Mouse (Mus musculus) myocyte (in vitro differentiated cells): ENCODE measurements around the gene Hspa1b.

ENCODE experiments used
- MAX ChIP-seq: IDR thresholded peaks from one replicate; pipeline ENCODE4 v1.6.1; 2011; ENCODE audit warnings: low read depth, mild to moderate bottlenecking, control low read depth
- MYOG ChIP-seq, 3 experiments: IDR thresholded peaks; one replicate each; pipeline ENCODE4 v1.6.1; 2011; ENCODE audit warnings: control low read depth in 2 of 3, low read depth in 2 of 3, mild to moderate bottlenecking in 2 of 3; ENCODE audit not compliant: insufficient read length in 2 of 3, control insufficient read depth in 1 of 3, insufficient read depth in 1 of 3
- POLR2A ChIP-seq: IDR thresholded peaks from one replicate; pipeline ENCODE4 v1.6.1; 2011; ENCODE audit warnings: low read depth, mild to moderate bottlenecking, control low read depth, moderate library complexity; ENCODE audit not compliant: insufficient read length
- POLR2AphosphoS2 ChIP-seq: IDR thresholded peaks from one replicate; pipeline ENCODE4 v1.6.1; 2011; ENCODE audit warnings: low read depth, control low read depth; ENCODE audit not compliant: insufficient read length

DNA sequence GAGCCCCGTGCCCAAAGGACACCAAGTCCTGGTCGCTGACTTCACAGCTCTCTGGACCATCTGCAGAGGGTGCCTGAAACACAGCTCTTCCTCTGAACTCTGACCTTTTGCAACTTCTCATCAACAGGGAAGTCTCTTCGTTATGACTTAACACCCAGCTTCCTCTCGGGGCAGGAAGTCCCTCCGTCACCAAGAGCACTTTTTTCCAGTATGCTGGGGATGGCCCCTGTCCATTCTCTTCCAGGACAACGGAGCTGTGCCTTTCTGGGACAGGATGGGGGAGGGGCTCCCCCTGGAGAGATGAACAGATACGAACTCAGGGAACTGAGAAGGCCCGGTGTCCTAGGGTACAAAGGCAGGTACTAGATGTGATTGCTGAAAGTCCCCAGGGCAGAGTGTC is 24.2 kb downstream of the Hspa1b start:
- TF ChIP-seq MYOG (IDR thresholded peaks at IDR 0.05; ENCODE audit: control insufficient read depth in 1 of 3, insufficient read depth in 1 of 3, insufficient read length in 2 of 3, low read depth in 2 of 3) (no peak), POLR2A (no peak), MAX (no peak), POLR2AphosphoS2 (no peak)
